Mouse (Mus musculus): ENCODE data around the gene Prdx2. TPM values are rescaled to one million over a fixed set of nuclear protein-coding genes. Genes with fewer than 3 reads are reported as not detected.

Gene Prdx2
- polyA plus RNA-seq, 1 experiment from 2014 or later: 1,219 TPM

GRCm38 (mm10) chr8:85014431-85014830 lies 45.0 kb downstream of the Prdx2 start, which contains the start of gene Best2:
Gene Best2 (minus strand): TSS chr8:85014531.
- no peak within 1 kb of the TSS for H3K27ac ChIP-seq (replicated peaks; ENCODE audit: low read depth, low read length)
- WGBS: 46% methylated on average over 2 of the region's 2 CpGs

GRCm38 (mm10) chr8:85016724-85017123 lies 47.3 kb downstream of the Prdx2 start:
- 65% methylated on average over 10 of the region's 10 CpGs for WGBS
- peaks cover 10% of the 10 kb centered on the region for H3K27me3 ChIP-seq (ENCODE audit: control insufficient read depth, insufficient read depth, low read length)
- H3K27ac ChIP-seq (replicated peaks; ENCODE audit: low read depth, low read length): no peak overlapping the region
- no peak for ATAC-seq (replicated peaks; ENCODE audit: insufficient number of reproducible peaks, low FRiP score, low TSS enrichment, low read depth)
- H3K4me2 ChIP-seq (ENCODE audit: low read depth, low read length): no peak overlapping the region
- H3K4me1 ChIP-seq (ENCODE audit: control insufficient read depth, insufficient read depth, low read length): no peaks in the 10 kb centered on the region; the same call in 1 of the 2 replicates
- H3K4me3 ChIP-seq (ENCODE audit: low read depth, low read length): no peak overlapping the region
- no peaks in the 10 kb centered on the region; the same call in 1 of the 2 replicates for H3K36me3 ChIP-seq (replicated peaks; ENCODE audit: control insufficient read depth, insufficient read depth, low read depth, low read length)
- H3K9me3 ChIP-seq (replicated peaks; ENCODE audit: control insufficient read depth, low read length): no peaks in the 10 kb centered on the region
- H3K9ac ChIP-seq (replicated peaks; ENCODE audit: low read length): no peak overlapping the region
- no peak for DNase-seq (ENCODE audit: low spot score)

More at GRCm38 (mm10) chr8:85014431-85014830, 45.0 kb downstream of the Prdx2 start, which contains the start of gene Best2:
- Histone ChIP-seq H3K9ac (replicated peaks; ENCODE audit: low read length) (peak within 1 kb of the TSS; percentile 51; the same call in 1 of the 2 replicates), H3K4me3 (ENCODE audit: low read depth, low read length) (0 out of 2 replicates have a peak within 1 kb of the TSS, but pooled peaks have one; percentile 14), H3K36me3 (replicated peaks; ENCODE audit: control insufficient read depth, insufficient read depth, low read depth, low read length) (no peaks in the 10 kb centered on the region; the same call in 1 of the 2 replicates), H3K4me1 (ENCODE audit: control insufficient read depth, insufficient read depth, low read length) (no peaks in the 10 kb centered on the region; the same call in 1 of the 2 replicates), H3K27me3 (ENCODE audit: control insufficient read depth, insufficient read depth, low read length) (peaks cover 19% of the 10 kb centered on the region), H3K9me3 (replicated peaks; ENCODE audit: control insufficient read depth, low read length) (no peaks in the 10 kb centered on the region), H3K4me2 (ENCODE audit: low read depth, low read length) (peak within 1 kb of the TSS; percentile 47)
- DNase-seq (ENCODE audit: low spot score) (no peak), ATAC-seq (replicated peaks; ENCODE audit: insufficient number of reproducible peaks, low FRiP score, low TSS enrichment, low read depth) (no peak)

GRCm38 (mm10) chr8:85017209-85017608 lies 47.8 kb downstream of the Prdx2 start:
- H3K27me3 ChIP-seq (ENCODE audit: control insufficient read depth, insufficient read depth, low read length): peaks cover 9% of the 10 kb centered on the region
- no peak overlapping the region for H3K4me2 ChIP-seq (ENCODE audit: low read depth, low read length)
- no peaks in the 10 kb centered on the region for H3K9me3 ChIP-seq (replicated peaks; ENCODE audit: control insufficient read depth, low read length)
- no peak overlapping the region for H3K9ac ChIP-seq (replicated peaks; ENCODE audit: low read length)
- H3K4me3 ChIP-seq (ENCODE audit: low read depth, low read length): no peak overlapping the region
- no peak overlapping the region for H3K27ac ChIP-seq (replicated peaks; ENCODE audit: low read depth, low read length)
- 31% methylated on average over 5 of the region's 5 CpGs for WGBS
- ATAC-seq (replicated peaks; ENCODE audit: insufficient number of reproducible peaks, low FRiP score, low TSS enrichment, low read depth): no peak
- H3K4me1 ChIP-seq (ENCODE audit: control insufficient read depth, insufficient read depth, low read length): no peaks in the 10 kb centered on the region; the same call in 1 of the 2 replicates
- DNase-seq (ENCODE audit: low spot score): no peak
- H3K36me3 ChIP-seq (replicated peaks; ENCODE audit: control insufficient read depth, insufficient read depth, low read depth, low read length): no peaks in the 10 kb centered on the region; the same call in 1 of the 2 replicates

GRCm38 (mm10) chr8:85021514-85022055 lies 52.2 kb downstream of the Prdx2 start:
- Histone ChIP-seq H3K4me1 (ENCODE audit: control insufficient read depth, insufficient read depth, low read length) (peaks cover 4% of the 10 kb centered on the region; the same call in 1 of the 2 replicates), H3K9me3 (replicated peaks; ENCODE audit: control insufficient read depth, low read length) (no peaks in the 10 kb centered on the region), H3K4me3 (ENCODE audit: low read depth, low read length) (no peak overlapping the region), H3K9ac (replicated peaks; ENCODE audit: low read length) (no peak overlapping the region), H3K27ac (replicated peaks; ENCODE audit: low read depth, low read length) (no peak overlapping the region), H3K27me3 (ENCODE audit: control insufficient read depth, insufficient read depth, low read length) (no peaks in the 10 kb centered on the region), H3K4me2 (ENCODE audit: low read depth, low read length) (no peak overlapping the region), H3K36me3 (replicated peaks; ENCODE audit: control insufficient read depth, insufficient read depth, low read depth, low read length) (peaks cover 2% of the 10 kb centered on the region; the same call in 1 of the 2 replicates)
- WGBS: 94% methylated on average over 3 of the region's 3 CpGs
- no peak for ATAC-seq (replicated peaks; ENCODE audit: insufficient number of reproducible peaks, low FRiP score, low TSS enrichment, low read depth)
- no peak for DNase-seq (ENCODE audit: low spot score)

GRCm38 (mm10) chr8:85023846-85024245 lies 54.5 kb downstream of the Prdx2 start:
- H3K36me3 ChIP-seq (replicated peaks; ENCODE audit: control insufficient read depth, insufficient read depth, low read depth, low read length): peaks cover 2% of the 10 kb centered on the region; the same call in 1 of the 2 replicates
- H3K4me3 ChIP-seq (ENCODE audit: low read depth, low read length): no peak overlapping the region
- no peak overlapping the region for H3K27ac ChIP-seq (replicated peaks; ENCODE audit: low read depth, low read length)
- 87% methylated on average over 3 of the region's 3 CpGs for WGBS
- no peak for ATAC-seq (replicated peaks; ENCODE audit: insufficient number of reproducible peaks, low FRiP score, low TSS enrichment, low read depth)
- no peaks in the 10 kb centered on the region for H3K9me3 ChIP-seq (replicated peaks; ENCODE audit: control insufficient read depth, low read length)
- no peak overlapping the region for H3K4me2 ChIP-seq (ENCODE audit: low read depth, low read length)
- peaks cover 4% of the 10 kb centered on the region; the same call in 1 of the 2 replicates for H3K4me1 ChIP-seq (ENCODE audit: control insufficient read depth, insufficient read depth, low read length)
- no peak for DNase-seq (ENCODE audit: low spot score)
- no peak overlapping the region for H3K9ac ChIP-seq (replicated peaks; ENCODE audit: low read length)
- no peaks in the 10 kb centered on the region for H3K27me3 ChIP-seq (ENCODE audit: control insufficient read depth, insufficient read depth, low read length)

Small RNA genes within 50 kb of the gene (microRNA-seq; reads per million reads assigned to microRNA genes)
- gene Gm24197 (ENCODE audit: borderline number of aligned reads): not detected

Other genes starting within 250 kb of the Prdx2 start
- gene G430095P16Rik, start 246.6 kb upstream of the Prdx2 start, polyA plus RNA-seq (2014; fragmentation: Nextera tagmentation; extraction: Ambion mirVana): 3.6 and 5.7 TPM in 2 replicates
- 5.9 and 6.8 TPM in 2 replicates for gene Nfix, start 169.2 kb upstream of the Prdx2 start, polyA plus RNA-seq (2014; fragmentation: Nextera tagmentation; extraction: Ambion mirVana)
- 3.6 and 3.8 TPM in 2 replicates for gene Dand5, start 146.8 kb upstream of the Prdx2 start, polyA plus RNA-seq (2014; fragmentation: Nextera tagmentation; extraction: Ambion mirVana)
- gene Gadd45gip1, start 138.1 kb upstream of the Prdx2 start, polyA plus RNA-seq (2014; fragmentation: Nextera tagmentation; extraction: Ambion mirVana): 41.5 and 42.3 TPM in 2 replicates
- 79.6 and 88.2 TPM in 2 replicates for gene Rad23a, start 128.9 kb upstream of the Prdx2 start, polyA plus RNA-seq (2014; fragmentation: Nextera tagmentation; extraction: Ambion mirVana)
- 815 and 826 TPM in 2 replicates for gene Calr, start 122.7 kb upstream of the Prdx2 start, polyA plus RNA-seq (2014; fragmentation: Nextera tagmentation; extraction: Ambion mirVana)
- 73.0 and 85.7 TPM in 2 replicates for gene Farsa, start 112.6 kb upstream of the Prdx2 start, polyA plus RNA-seq (2014; fragmentation: Nextera tagmentation; extraction: Ambion mirVana)
- gene Syce2, start 97.5 kb upstream of the Prdx2 start, polyA plus RNA-seq (2014; fragmentation: Nextera tagmentation; extraction: Ambion mirVana): 89.2 and 89.9 TPM in 2 replicates
- 40.3 and 40.5 TPM in 2 replicates for gene Gcdh, start 75.7 kb upstream of the Prdx2 start, polyA plus RNA-seq (2014; fragmentation: Nextera tagmentation; extraction: Ambion mirVana)
- 11.1 and 14.4 TPM in 2 replicates for gene Klf1, start 67.7 kb upstream of the Prdx2 start, polyA plus RNA-seq (2014; fragmentation: Nextera tagmentation; extraction: Ambion mirVana)
- 5.5 and 7.2 TPM in 2 replicates for gene Dnase2a, start 61.0 kb upstream of the Prdx2 start, polyA plus RNA-seq (2014; fragmentation: Nextera tagmentation; extraction: Ambion mirVana)
- 2.8 and 3.9 TPM in 2 replicates for gene Mast1, start 32.2 kb upstream of the Prdx2 start, polyA plus RNA-seq (2014; fragmentation: Nextera tagmentation; extraction: Ambion mirVana)
- not detected in 2 replicates for gene Rtbdn, start 22.6 kb upstream of the Prdx2 start, polyA plus RNA-seq (2014; fragmentation: Nextera tagmentation; extraction: Ambion mirVana)
- not detected in 2 replicates for gene Gm49661, start 154 bp upstream of the Prdx2 start, polyA plus RNA-seq (2014; fragmentation: Nextera tagmentation; extraction: Ambion mirVana)
- gene Rnaseh2a, start 180 bp downstream of the Prdx2 start, polyA plus RNA-seq (2014; fragmentation: Nextera tagmentation; extraction: Ambion mirVana): 109 and 137 TPM in 2 replicates
- 5.4 and 6.2 TPM in 2 replicates for gene Junb, start 9.1 kb downstream of the Prdx2 start, polyA plus RNA-seq (2014; fragmentation: Nextera tagmentation; extraction: Ambion mirVana)
- 11.3 and 14.2 TPM in 2 replicates for gene Hook2, start 21.0 kb downstream of the Prdx2 start, polyA plus RNA-seq (2014; fragmentation: Nextera tagmentation; extraction: Ambion mirVana)
- gene Best2, start 44.9 kb downstream of the Prdx2 start, polyA plus RNA-seq (2014; fragmentation: Nextera tagmentation; extraction: Ambion mirVana): not detected in 2 replicates
- gene Asna1, start 55.7 kb downstream of the Prdx2 start, polyA plus RNA-seq (2014; fragmentation: Nextera tagmentation; extraction: Ambion mirVana): 130 and 132 TPM in 2 replicates
- gene Trir, start 57.2 kb downstream of the Prdx2 start, polyA plus RNA-seq (2014; fragmentation: Nextera tagmentation; extraction: Ambion mirVana): 172 and 178 TPM in 2 replicates
- gene Tnpo2, start 67.3 kb downstream of the Prdx2 start, polyA plus RNA-seq (2014; fragmentation: Nextera tagmentation; extraction: Ambion mirVana): 17.0 and 20.5 TPM in 2 replicates
- 20.4 and 21.2 TPM in 2 replicates for gene Fbxw9, start 90.5 kb downstream of the Prdx2 start, polyA plus RNA-seq (2014; fragmentation: Nextera tagmentation; extraction: Ambion mirVana)
- gene Gm5741, start 98.4 kb downstream of the Prdx2 start, polyA plus RNA-seq (2014; fragmentation: Nextera tagmentation; extraction: Ambion mirVana): not detected in 2 replicates
- gene Dhps, start 102.2 kb downstream of the Prdx2 start, polyA plus RNA-seq (2014; fragmentation: Nextera tagmentation; extraction: Ambion mirVana): 61.9 and 67.7 TPM in 2 replicates
- 117 and 127 TPM in 2 replicates for gene Wdr83os, start 111.2 kb downstream of the Prdx2 start, polyA plus RNA-seq (2014; fragmentation: Nextera tagmentation; extraction: Ambion mirVana)
- 48.6 and 52.2 TPM in 2 replicates for gene Wdr83, start 111.7 kb downstream of the Prdx2 start, polyA plus RNA-seq (2014; fragmentation: Nextera tagmentation; extraction: Ambion mirVana)
- gene Man2b1, start 113.7 kb downstream of the Prdx2 start, polyA plus RNA-seq (2014; fragmentation: Nextera tagmentation; extraction: Ambion mirVana): 19.5 and 21.9 TPM in 2 replicates
- 1.8 and 2.0 TPM in 2 replicates for gene Zfp791, start 153.5 kb downstream of the Prdx2 start, polyA plus RNA-seq (2014; fragmentation: Nextera tagmentation; extraction: Ambion mirVana)
- not detected in 2 replicates for gene Cks1brt, start 182.3 kb downstream of the Prdx2 start, polyA plus RNA-seq (2014; fragmentation: Nextera tagmentation; extraction: Ambion mirVana)